Mouse (Mus musculus): ENCODE measurements at regions not wholly inside any gene's neighbourhood (a gene's known extent, or its start where the extent isn't known, plus 50 kb on each side); places are given as distances from the start of the nearest gene placed in this dataset.
"Not testable (repeated sequence)": the region's sequence is repeated elsewhere in the genome, so short reads cannot be mapped to it uniquely, and the experiment has no call there.

GRCm38 (mm10) chr12:119102106-119102505, 135.9 kb upstream of the Abcb5 start:
- not testable (repeated sequence) for DNase-seq (ENCODE audit: low spot score in 2 of 2)

- DNase-seq (ENCODE audit: low spot score in 2 of 2) = no peak
Measured at GRCm38 (mm10) chr12:119099736-119100135, 133.5 kb upstream of the Abcb5 start.

- DNase-seq (ENCODE audit: low spot score in 2 of 2) = no peak
Measured at GRCm38 (mm10) chr12:119097814-119098213, 131.6 kb upstream of the Abcb5 start.

DNA sequence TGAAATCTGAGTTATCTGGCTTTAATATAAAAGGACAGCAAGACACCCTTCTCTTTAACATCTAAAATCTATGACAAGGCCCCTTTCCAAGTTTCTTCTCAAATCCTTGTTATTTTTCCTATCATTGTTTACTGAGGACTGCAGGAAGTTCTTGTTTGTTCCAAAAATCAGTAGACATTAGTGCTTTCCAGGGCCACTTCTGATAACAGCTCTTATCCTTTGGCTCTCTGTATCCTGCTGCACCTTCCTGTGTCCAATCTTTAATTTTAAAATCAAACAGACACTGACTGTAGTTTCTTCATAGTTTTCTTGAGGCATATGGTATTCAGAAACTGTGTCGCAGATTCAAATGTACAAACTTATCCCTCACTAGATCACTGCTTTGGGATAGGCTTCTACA, 128.1 kb upstream of the Abcb5 start:
- no peak for DNase-seq (ENCODE audit: low spot score in 2 of 2)

- DNase-seq (ENCODE audit: low spot score in 2 of 2) = no peak
Measured at GRCm38 (mm10) chr12:119093402-119093801, 127.2 kb upstream of the Abcb5 start.

GRCm38 (mm10) chr12:119089292-119089691, 123.1 kb upstream of the Abcb5 start:
- DNase-seq (ENCODE audit: low spot score in 2 of 2) = no peak

DNA sequence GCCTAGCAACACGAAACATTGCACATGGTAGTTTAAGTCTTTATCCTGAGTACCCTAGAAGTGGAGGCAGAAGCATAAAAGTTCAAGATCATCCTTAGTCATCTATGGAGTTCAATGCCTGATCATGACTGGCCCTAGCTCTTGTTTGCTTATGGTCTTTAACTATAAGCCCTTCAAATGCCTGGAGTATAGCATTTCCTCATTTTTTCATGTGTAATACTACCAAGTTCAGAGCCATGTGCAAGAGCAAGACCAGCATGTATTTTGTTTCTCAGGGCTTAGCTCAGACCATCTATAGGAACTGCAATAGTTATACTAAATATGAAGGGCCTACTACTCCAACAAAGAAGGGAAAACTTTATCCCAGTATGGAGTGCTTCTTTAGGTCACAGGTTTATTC, 122.4 kb upstream of the Abcb5 start:
- no peak for DNase-seq (ENCODE audit: low spot score in 2 of 2)

DNA sequence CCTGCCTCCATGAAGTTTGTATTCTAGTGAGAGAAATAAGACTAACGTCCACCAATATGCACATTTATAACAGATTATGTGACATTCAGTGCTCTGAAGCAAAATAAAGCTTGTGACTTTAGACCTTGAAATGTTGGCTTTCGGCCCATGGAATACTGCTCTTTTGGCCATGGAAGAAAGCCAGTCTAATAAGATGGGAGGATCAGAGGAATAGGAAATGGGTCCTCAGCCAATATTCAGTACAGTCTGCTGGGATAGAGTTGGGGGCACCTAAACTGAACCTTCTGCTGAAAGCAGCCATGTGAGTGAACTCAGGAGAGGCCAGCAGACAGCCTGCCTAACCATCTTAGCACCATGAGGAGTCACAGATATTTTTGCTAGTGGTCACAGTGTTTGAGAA, 118.6 kb upstream of the Abcb5 start:
- no peak for DNase-seq (ENCODE audit: low spot score in 2 of 2)

DNA sequence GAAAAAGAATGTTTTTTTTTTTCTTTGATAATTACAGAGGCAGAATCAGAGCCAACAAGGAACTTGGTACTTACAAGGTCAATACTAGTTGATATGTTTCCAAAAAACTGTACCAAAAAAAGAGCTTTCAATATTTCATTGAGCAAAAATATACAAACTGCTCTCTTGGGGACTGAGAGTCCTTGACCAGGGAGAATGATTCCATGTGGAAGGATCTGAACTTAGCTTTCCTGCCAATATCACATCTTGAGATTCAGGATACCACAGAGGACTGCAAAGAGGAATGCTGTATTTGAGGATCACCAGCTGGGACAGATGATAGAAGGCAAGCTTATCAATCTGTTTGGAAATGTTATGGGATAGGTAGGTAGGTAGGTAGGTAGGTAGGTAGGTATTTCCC, 116.6 kb upstream of the Abcb5 start:
- DNase-seq (ENCODE audit: low spot score in 2 of 2) = no peak

DNA sequence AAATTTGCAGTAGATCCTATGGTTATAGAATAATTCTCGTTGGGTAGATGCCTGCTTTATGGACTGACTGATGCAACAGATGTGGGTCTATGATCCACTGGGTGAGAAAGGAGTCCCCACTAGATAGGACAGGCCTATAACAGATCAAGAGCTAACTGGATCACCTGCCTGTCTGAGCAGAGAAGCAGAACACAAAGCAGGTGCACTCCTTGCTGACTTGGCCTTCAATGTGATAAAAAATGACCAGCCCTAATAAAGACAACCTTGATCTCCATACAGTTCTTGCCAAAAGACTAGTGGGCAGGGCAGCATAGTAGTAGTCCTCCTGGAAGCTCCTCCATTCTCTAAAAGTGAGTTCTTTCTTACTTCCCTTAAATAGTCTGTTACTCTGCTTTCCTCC, 109.6 kb upstream of the Abcb5 start:
- no peak for DNase-seq (ENCODE audit: low spot score in 2 of 2)

DNA sequence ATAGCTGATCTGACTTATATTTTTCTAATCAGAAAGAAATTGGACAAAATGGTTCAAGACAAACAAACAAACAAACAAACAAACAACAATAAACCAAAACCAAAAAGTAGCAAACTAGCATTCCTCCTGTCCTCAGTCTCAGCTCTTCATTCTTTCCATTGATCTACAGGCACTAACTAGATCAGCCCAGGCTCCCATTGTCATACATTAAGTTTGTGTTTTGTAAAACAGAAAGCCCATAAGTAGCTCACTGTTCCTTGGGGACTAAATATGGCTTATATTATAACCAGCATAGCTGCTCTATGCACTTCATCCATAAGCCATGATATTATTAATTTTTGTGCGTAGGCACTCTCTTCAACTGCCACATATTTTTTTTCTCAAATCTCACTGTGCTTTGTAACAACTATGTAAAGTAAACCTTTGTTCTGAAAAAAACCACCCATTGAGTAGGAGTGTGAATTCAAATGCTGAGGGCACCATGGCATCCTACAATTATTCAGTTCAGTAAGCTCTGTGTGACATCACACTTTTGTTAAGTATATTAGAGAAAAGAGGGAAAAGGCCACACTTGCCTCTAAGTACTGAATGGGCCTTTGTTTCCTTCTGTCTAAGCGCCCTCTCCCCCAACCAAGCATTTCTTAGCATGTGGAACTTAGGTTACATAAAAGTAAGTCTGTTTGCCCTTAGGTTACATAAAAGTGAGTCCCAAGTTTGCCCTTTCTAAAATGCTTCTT, 108.7 kb upstream of the Abcb5 start:
- DNase-seq (ENCODE audit: low spot score in 2 of 2) = no peak

DNA sequence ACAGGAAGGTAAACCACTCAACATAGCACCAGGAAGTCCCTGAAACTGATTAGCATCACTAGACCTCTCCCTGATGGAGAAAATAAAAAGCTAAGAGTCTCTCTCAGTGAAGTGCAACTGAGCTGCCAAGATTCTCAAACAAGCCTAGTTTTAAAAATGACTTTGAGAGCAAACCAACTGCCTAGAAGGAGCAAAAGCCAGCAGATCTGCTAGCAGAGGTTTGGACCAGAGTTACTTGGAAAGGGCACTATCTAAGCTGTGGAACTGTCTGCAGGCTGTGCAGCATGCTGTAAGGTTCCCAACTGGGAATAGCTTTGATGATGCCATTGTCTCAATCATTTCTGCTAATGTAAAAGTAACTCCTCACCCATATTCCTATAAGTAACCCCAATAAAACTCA, 107.9 kb upstream of the Abcb5 start:
- DNase-seq (ENCODE audit: low spot score in 2 of 2) = no peak

DNA sequence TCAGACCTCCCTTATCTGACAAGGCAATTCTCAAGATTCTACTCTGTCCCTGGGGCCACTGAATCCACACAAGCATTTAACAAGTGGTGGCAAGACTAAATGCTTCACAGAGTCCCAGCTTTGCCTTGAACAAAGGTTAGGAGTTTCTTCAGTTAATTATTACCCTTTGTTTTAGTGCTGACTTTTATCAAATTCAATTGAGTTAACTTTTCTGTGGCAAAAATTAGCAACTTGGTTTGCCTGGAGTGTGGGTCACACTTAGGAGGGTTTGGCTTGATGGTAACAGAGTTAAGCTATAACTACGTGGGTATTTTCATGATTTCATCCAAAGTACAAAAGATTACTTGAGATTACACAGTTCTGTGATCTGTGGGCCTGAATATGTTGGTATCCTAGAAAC, 104.7 kb upstream of the Abcb5 start:
- no peak for DNase-seq (ENCODE audit: low spot score in 2 of 2)

DNA sequence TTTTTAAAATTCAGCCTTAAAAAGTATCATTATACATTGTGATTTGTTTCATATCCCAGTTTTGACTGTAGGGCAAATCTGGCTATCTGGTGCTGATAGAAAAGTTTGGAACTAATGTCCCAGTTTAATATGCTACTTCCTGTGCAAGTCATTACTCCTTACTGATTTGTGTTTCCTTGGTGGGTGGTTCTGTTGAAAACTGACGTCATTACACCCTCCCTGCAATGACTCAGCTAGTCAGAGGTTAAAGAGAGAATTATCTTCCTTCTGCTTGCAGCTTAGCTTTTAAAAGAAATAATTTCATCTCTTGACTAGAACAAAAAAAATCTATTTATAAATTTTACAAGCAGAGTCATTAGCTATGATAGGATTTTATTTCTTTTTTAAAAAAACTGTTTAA, 104.2 kb upstream of the Abcb5 start:
- DNase-seq (ENCODE audit: low spot score in 2 of 2) = no peak

DNA sequence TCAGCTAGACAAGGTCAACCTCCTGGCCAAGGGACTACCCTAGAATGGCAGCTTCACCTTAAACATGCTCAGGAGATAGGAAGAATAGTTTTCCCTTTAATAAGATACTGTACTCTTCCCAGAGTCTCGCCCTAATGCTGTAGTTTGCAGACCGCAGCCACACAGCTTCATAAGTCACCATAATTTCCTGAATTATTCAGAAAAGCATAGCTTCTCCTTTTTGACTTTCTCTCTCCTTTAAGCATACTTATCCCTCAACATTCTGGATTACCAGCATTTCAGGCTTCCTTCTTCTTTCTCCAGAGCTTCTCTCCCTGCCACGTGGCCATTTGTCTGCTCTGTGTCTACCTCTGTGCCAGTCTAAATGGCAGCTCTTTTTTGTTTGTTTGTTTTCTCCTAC, 103.5 kb upstream of the Abcb5 start:
- DNase-seq (ENCODE audit: low spot score in 2 of 2) = no peak

DNA sequence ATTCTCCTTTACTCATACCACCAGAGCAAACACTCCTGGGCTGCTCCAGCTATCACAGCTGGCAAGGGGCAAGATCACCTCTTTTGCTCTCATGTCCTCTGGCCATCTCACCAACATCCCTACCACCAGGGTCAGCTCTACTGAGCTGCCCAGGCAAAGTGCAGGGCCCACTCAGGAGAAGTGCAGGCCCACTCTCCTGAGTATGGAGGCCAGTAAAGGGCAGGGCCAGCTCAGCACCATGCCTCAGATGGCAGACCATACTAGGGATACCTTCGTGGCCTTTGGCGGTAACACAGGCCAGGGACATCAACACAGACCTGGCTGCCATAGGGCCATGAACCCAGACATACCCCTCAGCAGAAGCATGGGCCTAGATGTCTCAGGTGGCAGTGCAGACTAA, 101.9 kb upstream of the Abcb5 start:
- DNase-seq (ENCODE audit: low spot score in 2 of 2) = no peak

DNA sequence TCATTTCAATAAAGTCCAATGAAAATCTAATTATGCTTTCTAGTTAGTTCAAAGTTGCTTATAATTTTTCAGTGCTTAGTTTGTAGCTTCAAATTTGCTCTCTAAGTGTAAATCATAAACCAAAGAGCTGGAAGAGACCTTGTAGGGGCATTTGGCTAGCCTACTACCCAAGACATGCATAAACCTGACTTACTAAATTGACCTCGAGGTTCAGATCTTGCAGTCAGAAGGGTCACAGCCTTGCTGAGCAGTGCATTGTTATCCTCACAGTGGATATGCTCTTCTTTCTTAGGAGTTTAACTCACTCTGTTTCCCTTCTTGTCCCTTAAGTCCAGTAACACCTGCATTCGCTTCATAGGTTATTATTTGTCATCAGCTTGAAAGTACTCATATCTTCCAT, 96.7 kb upstream of the Abcb5 start:
- no peak for DNase-seq (ENCODE audit: low spot score in 2 of 2)

GRCm38 (mm10) chr12:119062490-119062889, 96.3 kb upstream of the Abcb5 start:
- no peak for DNase-seq (ENCODE audit: low spot score in 2 of 2)

- DNase-seq (ENCODE audit: low spot score in 2 of 2) = no peak
Measured at GRCm38 (mm10) chr12:119054560-119054959, 88.3 kb upstream of the Abcb5 start.

GRCm38 (mm10) chr12:119051692-119052379, 85.6 kb upstream of the Abcb5 start:
- no peak for DNase-seq (ENCODE audit: low spot score in 2 of 2)

DNA sequence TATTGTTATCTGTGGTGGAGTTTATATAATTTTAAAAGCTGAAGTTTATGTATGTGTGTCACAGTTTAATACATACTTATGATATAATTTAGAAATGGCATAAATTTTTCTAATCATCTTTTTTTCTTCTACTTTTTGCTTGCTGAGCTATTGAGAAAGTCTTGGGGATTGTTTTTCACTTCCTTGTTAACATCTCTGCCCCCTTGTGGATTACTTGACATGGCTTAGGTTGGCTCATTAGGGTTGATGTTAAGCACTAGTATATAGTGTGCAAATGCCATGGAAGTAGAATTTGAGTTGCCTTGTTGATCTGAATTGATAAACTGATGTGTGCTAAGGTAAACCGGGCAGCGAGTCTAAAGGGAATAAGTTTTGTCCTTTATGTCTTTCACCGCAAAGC, 72.1 kb upstream of the Abcb5 start:
- no peak for DNase-seq (ENCODE audit: low spot score in 2 of 2)

DNA sequence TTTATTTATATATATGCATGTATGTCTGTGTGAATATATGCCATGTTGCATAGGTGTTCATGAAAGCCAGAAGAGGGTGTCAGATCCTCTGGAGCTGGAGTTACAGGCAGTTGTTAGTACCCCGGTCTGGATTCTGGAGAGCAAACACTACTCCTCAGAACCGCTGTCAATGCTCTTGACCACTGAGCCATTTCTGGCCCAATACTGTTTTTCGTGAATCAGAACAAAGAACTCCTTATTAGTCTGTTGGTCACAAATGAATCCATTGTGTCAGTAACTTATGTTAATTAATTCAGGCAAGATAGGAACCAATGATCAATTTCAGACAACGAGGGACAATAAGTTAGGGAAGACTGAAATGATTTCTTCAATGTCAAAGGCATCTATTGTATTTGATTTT, 68.6 kb upstream of the Abcb5 start:
- DNase-seq (ENCODE audit: low spot score in 2 of 2) = no peak

DNA sequence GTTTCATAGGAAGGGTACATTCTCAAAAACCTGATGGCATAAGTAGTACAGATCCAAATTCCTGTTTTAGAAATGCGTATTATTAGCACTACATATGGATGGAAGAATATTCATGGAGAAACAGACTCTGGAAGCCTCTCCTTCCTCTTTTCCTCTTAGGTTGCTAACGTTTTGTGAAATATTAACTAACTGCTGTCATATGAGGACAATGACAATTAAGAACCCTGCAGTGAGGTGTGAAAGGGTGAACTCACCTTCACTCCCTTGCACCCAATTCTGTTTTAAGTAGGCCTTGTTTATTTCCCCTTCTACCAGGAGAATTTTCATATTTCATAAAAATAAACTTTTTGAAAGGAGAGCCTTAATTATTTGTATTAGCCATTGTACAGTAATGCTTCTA, 62.5 kb upstream of the Abcb5 start:
- DNase-seq (ENCODE audit: low spot score in 2 of 2) = no peak

GRCm38 (mm10) chr12:119028161-119028560, 61.9 kb upstream of the Abcb5 start:
- no peak for DNase-seq (ENCODE audit: low spot score in 2 of 2)

Measured in frontal cortex, postnatal 10 days (tissue).